Mouse (Mus musculus): ENCODE measurements around the gene Tm7sf3. TPM values are rescaled to one million over a fixed set of nuclear protein-coding genes. Genes with fewer than 3 reads are reported as not detected.

The Tm7sf3 gene
- polyA plus RNA-seq, 1 experiment from 2014 or later = 29.8 TPM

- H3K9ac ChIP-seq = peak overlapping the region; percentile 29; the same call in 1 of the 2 replicates
- no peak for ATAC-seq (ENCODE audit: low FRiP score)
- no peak overlapping the region for H3K27ac ChIP-seq
- 87% methylated on average over 4 of the region's 4 CpGs for WGBS
- no peaks in the 10 kb centered on the region for H3K9me3 ChIP-seq
- no peak overlapping the region for H3K4me3 ChIP-seq
- no peak overlapping the region for H3K4me2 ChIP-seq
- H3K27me3 ChIP-seq = no peaks in the 10 kb centered on the region
- peaks cover 21% of the 10 kb centered on the region for H3K4me1 ChIP-seq (replicated peaks)
- H3K36me3 ChIP-seq = no peaks in the 10 kb centered on the region
Observed at GRCm38 (mm10) chr6:146630961-146631360, 11.7 kb downstream of the Tm7sf3 start.

- H3K27ac ChIP-seq = no peak overlapping the region
- H3K9ac ChIP-seq = no peak overlapping the region
- no peaks in the 10 kb centered on the region for H3K27me3 ChIP-seq
- no peak for ATAC-seq (ENCODE audit: low FRiP score)
- H3K4me1 ChIP-seq (replicated peaks) = peaks cover 21% of the 10 kb centered on the region
- H3K36me3 ChIP-seq = no peaks in the 10 kb centered on the region
- 84% methylated on average over 9 of the region's 9 CpGs for WGBS
- no peak overlapping the region for H3K4me3 ChIP-seq
- no peak overlapping the region for H3K4me2 ChIP-seq
- H3K9me3 ChIP-seq = no peaks in the 10 kb centered on the region
Observed at GRCm38 (mm10) chr6:146629781-146630756, 12.6 kb downstream of the Tm7sf3 start.

- no peak overlapping the region for H3K27ac ChIP-seq
- no CpG with 5 or more reads among the region's 3 CpGs for WGBS
- H3K9me3 ChIP-seq = no peaks in the 10 kb centered on the region
- peaks cover 12% of the 10 kb centered on the region; the same call in 1 of the 2 replicates for H3K36me3 ChIP-seq
- ATAC-seq (ENCODE audit: low FRiP score) = no peak
- H3K4me2 ChIP-seq = no peak overlapping the region
- H3K4me1 ChIP-seq (replicated peaks) = peaks cover 13% of the 10 kb centered on the region
- no peak overlapping the region for H3K9ac ChIP-seq
- no peak overlapping the region for H3K4me3 ChIP-seq
- no peaks in the 10 kb centered on the region for H3K27me3 ChIP-seq
Observed at GRCm38 (mm10) chr6:146628123-146628522, 14.5 kb downstream of the Tm7sf3 start.

GRCm38 (mm10) chr6:146616670-146617069 is 26.0 kb downstream of the Tm7sf3 start:
- Histone ChIP-seq H3K9ac (no peak overlapping the region), H3K27me3 (no peaks in the 10 kb centered on the region), H3K27ac (no peak overlapping the region), H3K9me3 (no peaks in the 10 kb centered on the region), H3K4me3 (no peak overlapping the region), H3K4me1 (replicated peaks) (no peaks in the 10 kb centered on the region), H3K36me3 (peaks cover 82% of the 10 kb centered on the region), H3K4me2 (no peak overlapping the region)
- ATAC-seq (ENCODE audit: low FRiP score) = no peak
- WGBS = 92% methylated on average over 2 of the region's 2 CpGs

- ATAC-seq (ENCODE audit: low FRiP score) = no peak
- whole genome bisulfite sequencing = 96% methylated on average over 8 of the region's 8 CpGs
- Histone ChIP-seq H3K4me2 (no peak overlapping the region), H3K9me3 (no peaks in the 10 kb centered on the region), H3K36me3 (peaks cover 82% of the 10 kb centered on the region), H3K4me1 (replicated peaks) (no peaks in the 10 kb centered on the region), H3K27ac (no peak overlapping the region), H3K4me3 (no peak overlapping the region), H3K9ac (no peak overlapping the region), H3K27me3 (no peaks in the 10 kb centered on the region)
Observed at GRCm38 (mm10) chr6:146615891-146616290, 26.7 kb downstream of the Tm7sf3 start.

GRCm38 (mm10) chr6:146614541-146614940 is 28.1 kb downstream of the Tm7sf3 start:
- Histone ChIP-seq H3K27ac (no peak overlapping the region), H3K4me3 (no peak overlapping the region), H3K4me2 (no peak overlapping the region), H3K9me3 (no peaks in the 10 kb centered on the region), H3K36me3 (peaks cover 83% of the 10 kb centered on the region), H3K9ac (no peak overlapping the region), H3K4me1 (replicated peaks) (no peaks in the 10 kb centered on the region), H3K27me3 (no peaks in the 10 kb centered on the region)
- no peak for ATAC-seq (ENCODE audit: low FRiP score)
- 96% methylated on average over 5 of the region's 5 CpGs for WGBS

GRCm38 (mm10) chr6:146613907-146614306 is 28.7 kb downstream of the Tm7sf3 start:
- Histone ChIP-seq H3K4me1 (replicated peaks) (no peaks in the 10 kb centered on the region), H3K4me3 (no peak overlapping the region), H3K9me3 (no peaks in the 10 kb centered on the region), H3K27ac (no peak overlapping the region), H3K36me3 (peaks cover 86% of the 10 kb centered on the region), H3K27me3 (no peaks in the 10 kb centered on the region), H3K9ac (no peak overlapping the region), H3K4me2 (no peak overlapping the region)
- ATAC-seq (ENCODE audit: low FRiP score) = no peak
- 96% methylated on average over 5 of the region's 5 CpGs for WGBS

- peaks cover 80% of the 10 kb centered on the region for H3K36me3 ChIP-seq
- ATAC-seq (ENCODE audit: low FRiP score) = no peak
- H3K27me3 ChIP-seq = no peaks in the 10 kb centered on the region
- H3K4me2 ChIP-seq = no peak overlapping the region
- no peaks in the 10 kb centered on the region for H3K4me1 ChIP-seq (replicated peaks)
- no peak overlapping the region for H3K4me3 ChIP-seq
- H3K9me3 ChIP-seq = no peaks in the 10 kb centered on the region
- 95% methylated on average over 5 of the region's 5 CpGs for WGBS
- no peak overlapping the region for H3K27ac ChIP-seq
- H3K9ac ChIP-seq = no peak overlapping the region
Observed at GRCm38 (mm10) chr6:146612736-146613135, 29.9 kb downstream of the Tm7sf3 start.

- no peaks in the 10 kb centered on the region for H3K9me3 ChIP-seq
- WGBS = 95% methylated on average over 7 of the region's 7 CpGs
Observed at GRCm38 (mm10) chr6:146611897-146612296, 30.7 kb downstream of the Tm7sf3 start.

GRCm38 (mm10) chr6:146611385-146611784 is 31.2 kb downstream of the Tm7sf3 start:
- H3K27ac ChIP-seq = no peak overlapping the region
- H3K9me3 ChIP-seq = no peaks in the 10 kb centered on the region
- no peak for ATAC-seq (ENCODE audit: low FRiP score)
- no peaks in the 10 kb centered on the region for H3K4me1 ChIP-seq (replicated peaks)
- H3K9ac ChIP-seq = no peak overlapping the region
- WGBS = 86% methylated on average over 6 of the region's 6 CpGs
- no peak overlapping the region for H3K4me2 ChIP-seq
- peaks cover 76% of the 10 kb centered on the region for H3K36me3 ChIP-seq
- no peak overlapping the region for H3K4me3 ChIP-seq
- H3K27me3 ChIP-seq = no peaks in the 10 kb centered on the region

More at GRCm38 (mm10) chr6:146611897-146612296, 30.7 kb downstream of the Tm7sf3 start:
- Histone ChIP-seq H3K27ac (no peak overlapping the region), H3K4me2 (no peak overlapping the region), H3K4me1 (replicated peaks) (no peaks in the 10 kb centered on the region), H3K36me3 (peaks cover 76% of the 10 kb centered on the region), H3K4me3 (no peak overlapping the region), H3K9ac (no peak overlapping the region), H3K27me3 (no peaks in the 10 kb centered on the region)
- no peak for ATAC-seq (ENCODE audit: low FRiP score)

GRCm38 (mm10) chr6:146603651-146604050 is 39.0 kb downstream of the Tm7sf3 start:
- Histone ChIP-seq H3K27me3 (no peaks in the 10 kb centered on the region), H3K27ac (no peak overlapping the region), H3K9ac (no peak overlapping the region), H3K4me1 (replicated peaks) (no peaks in the 10 kb centered on the region), H3K36me3 (peaks cover 77% of the 10 kb centered on the region), H3K4me3 (no peak overlapping the region), H3K4me2 (no peak overlapping the region), H3K9me3 (no peaks in the 10 kb centered on the region)
- ATAC-seq (ENCODE audit: low FRiP score) = no peak
- WGBS = 81% methylated on average over 10 of the region's 10 CpGs

- Histone ChIP-seq H3K4me2 (no peak overlapping the region), H3K9me3 (no peaks in the 10 kb centered on the region), H3K27me3 (no peaks in the 10 kb centered on the region), H3K27ac (no peak overlapping the region), H3K4me3 (no peak overlapping the region), H3K9ac (no peak overlapping the region), H3K36me3 (peaks cover 77% of the 10 kb centered on the region), H3K4me1 (replicated peaks) (no peaks in the 10 kb centered on the region)
- WGBS = 88% methylated on average over 4 of the region's 4 CpGs
- no peak for ATAC-seq (ENCODE audit: low FRiP score)
Observed at GRCm38 (mm10) chr6:146602601-146603000, 40.0 kb downstream of the Tm7sf3 start.

GRCm38 (mm10) chr6:146585134-146585533 is 57.5 kb downstream of the Tm7sf3 start:
- H3K4me1 ChIP-seq (replicated peaks) = peaks cover 4% of the 10 kb centered on the region; the same call in 1 of the 2 replicates
- H3K4me2 ChIP-seq = no peak overlapping the region
- no peaks in the 10 kb centered on the region for H3K9me3 ChIP-seq
- no peak for ATAC-seq (ENCODE audit: low FRiP score)
- H3K4me3 ChIP-seq = no peak overlapping the region
- no peaks in the 10 kb centered on the region for H3K27me3 ChIP-seq
- 98% methylated on average over 4 of the region's 5 CpGs for WGBS
- H3K9ac ChIP-seq = no peak overlapping the region
- H3K27ac ChIP-seq = no peak overlapping the region
- peaks cover 42% of the 10 kb centered on the region for H3K36me3 ChIP-seq
